Mouse (Mus musculus) myocyte (in vitro differentiated cells): ENCODE measurements around the gene Ptpn3.

ENCODE experiments used
- CEBPB ChIP-seq: IDR thresholded peaks from 2 replicates; pipeline ENCODE4 v1.6.1; 2011; ENCODE audit warnings: mild to moderate bottlenecking, moderate library complexity; ENCODE audit not compliant: poor library complexity, insufficient read depth, severe bottlenecking
- E2F4 ChIP-seq: IDR thresholded peaks from one replicate; pipeline ENCODE4 v1.6.1; 2011; ENCODE audit warnings: mild to moderate bottlenecking, control low read depth, moderate library complexity; ENCODE audit not compliant: insufficient read depth
- MAX ChIP-seq: IDR thresholded peaks from one replicate; pipeline ENCODE4 v1.6.1; 2011; ENCODE audit warnings: low read depth, mild to moderate bottlenecking, control low read depth
- MYOD1 ChIP-seq, 3 experiments: IDR thresholded peaks; one replicate each; pipeline ENCODE4 v1.6.1; 2011; ENCODE audit warnings: control low read depth in 2 of 3, low read depth in 2 of 3, mild to moderate bottlenecking in 2 of 3, moderate library complexity in 1 of 3; ENCODE audit not compliant: insufficient read length in 2 of 3, control insufficient read depth in 1 of 3
- MYOG ChIP-seq, 3 experiments: IDR thresholded peaks; one replicate each; pipeline ENCODE4 v1.6.1; 2011; ENCODE audit warnings: control low read depth in 2 of 3, low read depth in 2 of 3, mild to moderate bottlenecking in 2 of 3; ENCODE audit not compliant: insufficient read length in 2 of 3, control insufficient read depth in 1 of 3, insufficient read depth in 1 of 3
- POLR2A ChIP-seq: IDR thresholded peaks from one replicate; pipeline ENCODE4 v1.6.1; 2011; ENCODE audit warnings: low read depth, mild to moderate bottlenecking, control low read depth, moderate library complexity; ENCODE audit not compliant: insufficient read length
- POLR2AphosphoS2 ChIP-seq: IDR thresholded peaks from one replicate; pipeline ENCODE4 v1.6.1; 2011; ENCODE audit warnings: low read depth, control low read depth; ENCODE audit not compliant: insufficient read length
- REST ChIP-seq: IDR thresholded peaks from one replicate; pipeline ENCODE4 v1.6.1; 2011; ENCODE audit warnings: mild to moderate bottlenecking, control low read depth, moderate library complexity; ENCODE audit not compliant: insufficient read depth, insufficient read length
- SRF ChIP-seq: IDR thresholded peaks from one replicate; pipeline ENCODE4 v1.6.1; 2011; ENCODE audit warnings: low read depth; ENCODE audit not compliant: control insufficient read depth, insufficient read length
- TCF12 ChIP-seq: IDR thresholded peaks from one replicate; pipeline ENCODE4 v1.6.1; 2011; ENCODE audit warnings: mild to moderate bottlenecking, control low read depth; ENCODE audit not compliant: poor library complexity, insufficient read depth, severe bottlenecking
- TCF3 ChIP-seq: IDR thresholded peaks from one replicate; pipeline ENCODE4 v1.6.1; 2011; ENCODE audit warnings: low read depth, control low read depth; ENCODE audit not compliant: insufficient read length
- USF1 ChIP-seq: IDR thresholded peaks from one replicate; pipeline ENCODE4 v1.6.1; 2011; ENCODE audit warnings: low read depth, mild to moderate bottlenecking, control low read depth, moderate library complexity

GRCm38 (mm10) chr4:57141908-57142361, 159.7 kb downstream of the Ptpn3 start:
- TF ChIP-seq MYOG (IDR thresholded peaks at IDR 0.05; ENCODE audit: control insufficient read depth in 1 of 3, insufficient read depth in 1 of 3, insufficient read length in 2 of 3, low read depth in 2 of 3) (no peak), USF1 (no peak), TCF12 (no peak), MAX (no peak), E2F4 (no peak), CEBPB (no peak), REST (no peak), TCF3 (no peak), POLR2A (no peak), POLR2AphosphoS2 (no peak), SRF (no peak), MYOD1 (IDR thresholded peaks at IDR 0.05; ENCODE audit: control insufficient read depth in 1 of 3, insufficient read length in 2 of 3, low read depth in 2 of 3) (no peak)
